Mouse (Mus musculus) right cerebral cortex, adult 18-20 months (tissue): ENCODE results near the gene Cnksr3.

ENCODE experiments used
- DNase-seq: peaks from one replicate; pipeline ENCODE4 v3.0.0; 2022; ENCODE audit warnings: mixed read lengths

The Cnksr3 gene

DNA sequence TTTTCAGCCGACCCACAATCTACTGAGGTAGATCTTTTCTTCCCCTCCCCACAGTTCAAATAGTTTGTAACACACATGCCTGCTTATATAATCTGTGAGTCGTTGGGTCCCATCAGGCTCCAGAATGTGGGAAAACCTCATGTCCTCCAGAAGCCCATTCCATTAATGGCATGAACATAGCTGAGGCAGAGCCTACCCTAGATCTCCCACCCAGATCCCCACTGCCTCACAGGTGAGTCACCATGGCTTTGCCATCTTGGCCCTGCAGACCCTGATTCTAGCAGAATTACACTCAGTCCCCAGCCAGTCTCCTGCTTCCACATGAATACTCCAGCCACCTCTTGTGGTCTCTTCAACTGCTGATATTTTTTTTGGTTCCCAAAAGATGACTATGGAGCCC is 136.4 kb downstream of the Cnksr3 start:
- DNase-seq: no peak

DNA sequence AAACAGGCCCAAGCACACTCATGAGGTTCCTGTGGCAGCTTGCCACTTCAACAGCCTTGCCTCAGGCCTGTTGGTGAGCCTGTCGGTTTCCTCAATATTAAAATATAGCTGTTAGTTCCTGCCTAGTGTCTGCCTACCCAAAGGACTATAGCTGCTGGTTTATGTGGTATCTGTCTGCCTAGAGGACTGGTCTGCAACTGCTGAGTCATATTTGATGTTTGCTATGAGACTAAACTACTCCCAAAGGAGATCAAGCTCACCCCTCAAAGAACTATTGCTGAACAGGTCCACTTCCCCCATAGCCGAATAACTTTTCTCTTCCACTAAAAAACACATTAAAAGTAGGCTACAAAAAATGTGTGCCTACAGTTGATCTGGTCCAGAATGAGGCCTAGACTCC is 137.8 kb downstream of the Cnksr3 start:
- DNase-seq: no peak

DNA sequence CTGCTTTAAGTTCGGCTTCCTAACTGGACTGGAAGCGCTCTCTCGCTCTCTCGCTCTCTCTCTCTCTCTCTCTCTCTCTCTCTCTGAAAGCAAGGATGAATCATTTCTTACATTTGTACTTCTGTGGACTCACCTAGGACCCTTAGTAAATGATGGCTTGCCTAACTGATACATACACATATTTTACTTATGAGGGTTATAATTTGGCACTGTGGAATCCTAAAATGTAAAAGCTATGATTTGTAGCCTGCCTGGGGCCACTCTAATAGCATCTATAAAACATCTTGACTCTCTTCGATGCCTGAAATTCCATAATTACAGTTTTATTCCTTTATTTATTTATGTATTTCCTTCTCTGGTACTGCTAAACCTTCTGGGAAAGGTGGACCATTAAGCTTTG is 141.1 kb downstream of the Cnksr3 start:
- DNase-seq: no peak

DNA sequence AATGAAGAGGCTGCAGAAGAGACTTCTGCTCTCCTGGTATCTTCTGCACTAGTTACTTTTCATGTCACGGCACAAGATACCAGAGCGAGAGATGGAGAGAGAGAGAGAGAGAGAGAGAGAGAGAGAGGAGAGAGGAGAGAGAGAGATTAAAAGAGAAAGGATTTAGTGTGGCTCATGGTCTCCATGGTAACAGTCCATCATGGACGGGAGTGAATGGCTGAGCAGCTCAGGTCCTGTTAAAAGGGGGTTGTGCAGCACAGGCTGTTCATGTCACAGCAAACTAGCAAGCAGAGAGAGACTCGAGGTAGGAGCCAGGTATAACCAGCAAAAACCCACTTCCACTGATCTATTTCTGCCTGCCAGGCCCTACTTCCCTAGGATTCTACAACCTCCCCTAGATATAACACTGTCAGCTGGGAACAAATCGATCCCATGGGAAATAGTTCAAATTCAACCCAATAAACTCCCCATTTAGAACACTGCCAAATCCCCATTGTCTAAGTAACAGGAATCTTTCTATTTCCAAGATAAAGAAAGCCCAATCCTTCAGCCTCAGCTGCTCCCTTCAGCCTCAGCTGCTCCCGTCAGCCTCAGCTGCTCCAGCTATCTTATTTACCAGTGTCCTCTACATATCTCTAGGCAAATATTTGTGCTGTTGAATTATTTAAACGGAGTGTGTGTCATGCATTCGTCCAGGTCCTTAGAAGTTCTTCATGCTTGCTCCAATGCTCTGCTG is 141.8 kb downstream of the Cnksr3 start:
- no peak for DNase-seq

DNA sequence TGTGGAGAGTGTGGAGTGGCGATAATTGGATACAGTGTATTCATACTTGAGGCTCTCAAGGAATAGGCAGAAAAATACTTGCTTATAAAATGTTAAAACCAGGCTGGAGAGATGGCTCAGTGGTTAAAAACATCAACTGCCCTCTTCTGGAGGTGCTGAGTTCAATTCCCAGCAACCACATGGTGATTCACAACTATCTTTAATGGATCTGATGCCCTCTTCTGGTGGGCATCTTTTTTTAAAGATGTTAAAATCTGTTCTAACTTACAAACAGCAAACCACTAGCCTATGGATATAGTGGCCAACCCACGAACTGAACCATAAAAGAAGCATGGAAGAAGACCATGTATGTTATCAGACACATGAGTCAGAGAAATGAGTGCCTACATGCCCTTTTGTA is 142.9 kb downstream of the Cnksr3 start:
- no peak for DNase-seq
